Mouse (Mus musculus) cortical plate, adult 2 months (tissue): ENCODE measurements around the gene Itgb3. TPM values are rescaled to one million over a fixed set of nuclear protein-coding genes. Genes with fewer than 3 reads are reported as not detected.

Experiments
- H3K27ac ChIP-seq: fragments of 200-500 bp; 2 replicates; pipeline ENCODE4 v1.5.1; 2012; ENCODE audit warnings: low read length, control low read depth, inconsistent platforms; ENCODE audit not compliant: insufficient read depth
- H3K4me1 ChIP-seq: fragments of 200-500 bp; 2 replicates; pipeline ENCODE4 v1.6.1; 2011; ENCODE audit warnings: low read length; ENCODE audit not compliant: control insufficient read depth, insufficient read depth
- H3K4me3 ChIP-seq: fragments of 200-500 bp; 2 replicates; pipeline ENCODE4 v1.5.1; 2011; ENCODE audit warnings: mild to moderate bottlenecking, low read length, control low read depth; ENCODE audit not compliant: insufficient read depth
- CTCF ChIP-seq: fragments of 200-500 bp; IDR thresholded peaks from 2 replicates; pipeline ENCODE4 v1.5.1; 2011; ENCODE audit warnings: mild to moderate bottlenecking, control low read depth, low read length; ENCODE audit not compliant: insufficient read depth; ENCODE audit errors: extremely low read depth
- POLR2A ChIP-seq: fragments of 200-500 bp; IDR thresholded peaks from 2 replicates; pipeline ENCODE4 v1.6.1; 2011; ENCODE audit warnings: mild to moderate bottlenecking, low read length, control low read depth; ENCODE audit not compliant: insufficient read depth; ENCODE audit errors: extremely low read depth
- polyA plus RNA-seq: library from polyadenylated mRNA; depleted of rRNA; stranded (reverse); fragments of >200 nt; gene quantifications from 2 replicates; pipeline ENCODE4 v1.2.3, GENCODE M21; 2012

Gene Itgb3
- polyA plus RNA-seq, 1 experiment = 2.4 TPM

- H3K4me1 ChIP-seq = no peaks in the 10 kb centered on the region
- no peak overlapping the region for H3K27ac ChIP-seq
- TF ChIP-seq POLR2A = no peak
- TF ChIP-seq CTCF = no peak
- H3K4me3 ChIP-seq = no peak overlapping the region
Observed at GRCm38 (mm10) chr11:104646173-104646572, 38.4 kb downstream of the Itgb3 start.

- no peak for TF ChIP-seq CTCF
- TF ChIP-seq POLR2A = no peak
- Histone ChIP-seq H3K4me3 (no peak overlapping the region), H3K27ac (no peak overlapping the region), H3K4me1 (no peaks in the 10 kb centered on the region)
Observed at GRCm38 (mm10) chr11:104646611-104647010, 38.8 kb downstream of the Itgb3 start.

DNA sequence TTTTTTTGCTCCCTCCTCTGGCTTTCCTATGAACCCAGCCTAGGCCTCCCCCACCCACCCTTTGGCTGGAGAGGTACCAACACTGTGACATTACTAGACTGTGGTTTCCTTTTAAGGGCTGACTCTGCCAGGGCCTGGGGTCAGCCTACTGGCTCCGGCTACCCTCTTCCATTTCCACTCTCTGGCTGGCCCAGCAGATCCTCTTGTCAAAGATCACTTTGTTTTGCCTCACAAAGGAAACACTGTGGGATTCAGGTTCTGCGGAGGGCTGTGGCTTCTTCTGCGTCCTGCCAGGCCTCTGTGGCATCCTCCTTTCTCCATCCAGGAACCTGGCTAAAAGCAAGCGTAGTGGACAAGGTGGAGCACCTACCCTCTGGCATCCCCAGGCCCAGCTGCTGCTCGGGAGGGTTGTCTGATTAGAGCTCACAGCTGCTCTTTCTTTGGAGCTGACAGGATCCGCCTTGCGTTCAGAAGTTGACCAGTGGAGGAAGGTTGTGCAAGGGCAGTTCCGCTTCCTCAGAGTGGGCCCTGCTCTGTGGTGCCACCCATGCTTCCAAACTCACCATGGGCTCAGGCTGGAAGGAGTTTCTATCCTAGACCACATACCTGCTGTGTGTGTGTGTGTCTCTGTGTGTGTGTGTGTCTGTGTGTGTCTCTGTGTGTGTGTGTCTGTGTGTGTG, 39.5 kb downstream of the Itgb3 start:
- no peak for TF ChIP-seq POLR2A
- TF ChIP-seq CTCF = no peak

GRCm38 (mm10) chr11:104648571-104648970, 40.8 kb downstream of the Itgb3 start:
- H3K4me1 ChIP-seq = no peaks in the 10 kb centered on the region
- no peak overlapping the region for H3K4me3 ChIP-seq
- no peak overlapping the region for H3K27ac ChIP-seq
- TF ChIP-seq CTCF (peak; percentile 33; the same call in 1 of the 2 replicates), POLR2A (no peak)

More for the DNA sequence above, 39.5 kb downstream of the Itgb3 start:
- H3K4me1 ChIP-seq = no peaks in the 10 kb centered on the region
- H3K4me3 ChIP-seq = no peak overlapping the region
- 0 out of 2 replicates have a peak overlapping the region, but pooled peaks have one; percentile 29 for H3K27ac ChIP-seq

DNA sequence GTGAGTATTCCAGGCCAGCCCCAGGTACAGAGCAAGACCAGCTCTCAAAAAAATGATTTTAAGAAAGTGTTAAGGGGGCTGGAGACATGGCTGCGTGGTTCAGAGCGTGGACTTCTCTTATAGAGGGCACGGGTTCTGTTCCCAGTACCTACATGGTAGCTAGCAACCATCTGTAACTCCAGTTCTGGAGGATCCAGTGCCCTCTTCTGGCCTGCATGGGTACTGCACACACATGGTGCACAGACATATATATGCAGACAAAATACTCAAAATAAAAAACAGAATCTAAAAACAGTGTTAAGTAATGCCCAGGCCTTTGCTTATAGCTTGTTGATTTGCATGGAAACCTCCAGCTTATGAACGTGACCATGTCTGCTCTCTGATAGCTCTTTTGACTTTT, 52.8 kb downstream of the Itgb3 start:
- TF ChIP-seq POLR2A = no peak
- no peak for TF ChIP-seq CTCF
- no peak overlapping the region for H3K4me3 ChIP-seq
- H3K4me1 ChIP-seq = no peaks in the 10 kb centered on the region
- H3K27ac ChIP-seq = no peak overlapping the region

DNA sequence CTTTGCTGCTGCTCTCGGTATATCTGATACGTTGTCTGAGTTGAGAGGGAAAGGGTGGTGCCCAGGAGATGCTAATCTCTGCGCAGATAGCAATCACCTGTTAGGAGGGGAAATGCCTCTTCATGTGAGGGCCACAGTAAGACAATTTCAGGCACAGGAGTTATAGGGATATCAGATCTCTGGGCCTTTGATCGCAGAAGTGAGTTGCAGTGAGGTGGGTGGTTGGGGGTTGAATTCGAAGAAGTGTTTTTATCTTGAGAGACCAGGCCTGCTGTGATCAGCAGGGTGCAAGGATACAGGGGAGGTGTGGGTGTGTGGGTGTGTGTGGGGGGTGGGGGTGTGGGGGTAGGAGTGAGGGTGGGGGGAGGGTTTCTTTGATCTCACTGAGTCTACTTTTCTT, 53.3 kb downstream of the Itgb3 start:
- no peak overlapping the region for H3K27ac ChIP-seq
- no peak overlapping the region for H3K4me3 ChIP-seq
- H3K4me1 ChIP-seq = no peaks in the 10 kb centered on the region
- TF ChIP-seq POLR2A (no peak), CTCF (no peak)

DNA sequence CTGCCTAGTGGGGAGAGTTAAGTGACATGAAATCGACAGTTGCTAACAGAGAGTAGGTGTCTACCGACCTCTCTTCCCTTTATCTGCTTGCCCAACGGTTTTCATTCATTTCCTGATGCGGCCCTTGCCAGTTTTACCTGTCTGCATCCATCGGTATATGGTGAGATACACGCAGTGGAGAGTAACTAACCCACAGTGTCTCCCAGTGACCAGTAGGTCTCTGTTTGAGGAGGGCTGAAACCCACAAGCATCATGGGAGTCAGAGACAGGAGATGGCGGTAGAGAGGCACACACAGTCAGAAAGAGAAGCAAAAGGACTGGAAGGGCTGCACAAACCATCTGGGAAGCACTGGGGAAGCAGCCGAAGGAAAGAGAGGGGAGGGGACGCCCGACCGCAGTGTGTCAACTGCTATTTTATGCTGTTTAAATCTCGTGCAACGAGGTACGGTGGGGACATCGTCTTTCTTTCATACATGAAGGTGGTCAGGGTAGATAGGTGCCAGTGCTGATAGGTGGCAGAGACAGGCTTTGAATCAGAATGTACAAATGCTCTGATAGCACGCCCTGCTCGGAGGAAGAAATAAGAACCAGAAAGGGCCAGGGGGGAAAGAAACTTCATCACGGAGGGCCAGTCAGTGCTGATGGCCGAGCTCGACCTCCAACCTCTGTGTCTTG, 53.9 kb downstream of the Itgb3 start:
- no peak overlapping the region for H3K4me3 ChIP-seq
- no peaks in the 10 kb centered on the region for H3K4me1 ChIP-seq
- TF ChIP-seq CTCF (0 out of 2 replicates have a peak, but pooled peaks have one; percentile 12), POLR2A (no peak)
- no peak overlapping the region for H3K27ac ChIP-seq

DNA sequence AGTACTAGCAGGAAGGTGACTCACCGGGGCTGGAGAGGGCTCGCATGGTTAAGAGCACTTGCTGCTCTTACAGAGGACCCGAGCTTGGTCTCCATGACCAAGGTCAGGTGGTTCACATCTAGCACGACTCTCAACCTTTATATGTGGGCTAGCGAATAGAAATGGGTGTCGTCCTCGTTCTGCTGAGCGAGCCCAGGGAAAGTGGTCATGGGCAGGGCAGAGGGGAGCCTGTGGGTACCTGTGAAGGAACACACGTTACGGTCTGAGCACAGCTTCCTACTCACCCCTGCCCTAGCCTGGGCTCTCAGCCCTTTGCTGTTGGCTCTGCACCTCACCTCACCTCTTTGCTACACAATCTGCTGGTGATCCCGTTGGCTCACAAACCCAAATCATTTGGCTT, 54.8 kb downstream of the Itgb3 start:
- no peak overlapping the region for H3K4me3 ChIP-seq
- TF ChIP-seq CTCF (no peak), POLR2A (no peak)
- no peaks in the 10 kb centered on the region for H3K4me1 ChIP-seq
- H3K27ac ChIP-seq = no peak overlapping the region

DNA sequence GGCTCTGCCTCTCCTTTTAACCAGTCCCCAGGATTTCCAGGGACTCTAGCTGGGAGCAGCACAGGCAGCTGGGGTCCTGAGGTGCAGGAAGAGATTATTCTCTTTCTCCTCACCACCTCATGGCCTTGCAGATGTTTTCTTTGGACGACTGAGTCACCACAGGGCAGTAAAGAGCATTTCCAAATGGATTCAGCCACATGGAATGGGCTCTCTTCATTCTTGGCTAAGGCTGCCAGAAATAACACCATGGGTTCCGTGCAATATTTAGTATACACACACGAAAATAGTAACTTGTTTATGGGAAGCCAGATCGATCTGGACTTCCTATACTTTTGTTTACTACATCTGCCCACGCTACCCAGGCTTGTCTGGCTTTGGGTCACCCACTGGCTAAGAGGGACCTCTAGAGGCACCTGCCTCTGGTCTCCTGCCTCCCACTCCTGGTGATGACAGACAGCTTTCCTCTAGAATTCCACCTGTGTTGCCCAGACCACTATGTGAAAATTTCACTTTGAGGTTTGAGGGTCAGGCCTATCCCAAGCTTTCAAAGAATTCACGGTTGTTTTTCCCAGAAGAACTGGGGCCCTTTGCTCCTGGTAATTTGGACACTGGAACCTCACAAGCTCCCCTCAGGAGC, 55.6 kb downstream of the Itgb3 start:
- TF ChIP-seq POLR2A = no peak
- H3K27ac ChIP-seq = no peak overlapping the region
- H3K4me1 ChIP-seq = no peaks in the 10 kb centered on the region

GRCm38 (mm10) chr11:104663878-104664261, 56.1 kb downstream of the Itgb3 start:
- Histone ChIP-seq H3K4me1 (no peaks in the 10 kb centered on the region), H3K4me3 (no peak overlapping the region), H3K27ac (no peak overlapping the region)
- TF ChIP-seq CTCF = no peak
- no peak for TF ChIP-seq POLR2A

More for the DNA sequence above, 55.6 kb downstream of the Itgb3 start:
- no peak overlapping the region for H3K4me3 ChIP-seq
